Mouse (Mus musculus) heart, adult 2 months (tissue): ENCODE results near the gene Bhmt2. TPM values are rescaled to one million over a fixed set of nuclear protein-coding genes. Genes with fewer than 3 reads are reported as not detected.

Experiments used
- DNase-seq, 2 experiments: peaks; one replicate each; pipeline ENCODE4 v3.0.0; 2021
- H3K27ac ChIP-seq: fragments of 200-600 bp; 2 replicates; pipeline ENCODE4 v1.8.1; 2022
- H3K27me3 ChIP-seq: fragments of 200-500 bp; 2 replicates; pipeline ENCODE4 v1.6.1; 2012; ENCODE audit warnings: mild to moderate bottlenecking, low read length, inconsistent platforms, mixed read lengths; ENCODE audit not compliant: control insufficient read depth, insufficient read depth
- H3K36me3 ChIP-seq: fragments of 200-500 bp; 2 replicates; pipeline ENCODE4 v1.6.1; 2012; ENCODE audit warnings: low read length, inconsistent platforms; ENCODE audit not compliant: control insufficient read depth, insufficient read depth
- H3K4me1 ChIP-seq: fragments of 200-500 bp; 2 replicates; pipeline ENCODE4 v1.6.1; 2011; ENCODE audit warnings: low read length; ENCODE audit not compliant: control insufficient read depth, insufficient read depth
- H3K4me3 ChIP-seq: fragments of 200-600 bp; 2 replicates; pipeline ENCODE4 v1.8.1; 2022
- H3K79me2 ChIP-seq: fragments of 200-500 bp; replicated peaks from 2 replicates; pipeline ENCODE4 v1.6.1; 2012; ENCODE audit warnings: mild to moderate bottlenecking, inconsistent platforms, low read length, moderate library complexity, mixed read lengths; ENCODE audit not compliant: control insufficient read depth, insufficient read depth
- H3K9ac ChIP-seq: fragments of 200-500 bp; 2 replicates; pipeline ENCODE4 v1.6.1; 2012; ENCODE audit warnings: low read depth, mild to moderate bottlenecking, control low read depth, inconsistent platforms, low read length, mixed read lengths
- CTCF ChIP-seq: fragments of 200-600 bp; IDR thresholded peaks from 2 replicates; pipeline ENCODE4 v1.8.1; 2022; ENCODE audit warnings: antibody characterized with exemption, mild to moderate bottlenecking, moderate library complexity
- EP300 ChIP-seq: fragments of 200-500 bp; IDR thresholded peaks from 2 replicates; pipeline ENCODE4 v1.6.1; 2011; ENCODE audit warnings: low read depth, low read length, control low read depth; ENCODE audit not compliant: insufficient read depth
- POLR2A ChIP-seq: fragments of 200-500 bp; IDR thresholded peaks from 2 replicates; pipeline ENCODE4 v1.6.1; 2011; ENCODE audit warnings: mild to moderate bottlenecking, low read depth, low read length, control low read depth; ENCODE audit not compliant: insufficient read depth
- WGBS: fragments of 180-500 bp; shearing (Covaris S2); methylation state at CpG from one replicate; pipeline ENCODE4 v1.1.7; 2018; 5-methylcytosine and 5-hydroxymethylcytosine counted together
- intact Hi-C: fragments of 180-260 bp; cut with DNase I; formaldehyde crosslinking; loops from one replicate; pipeline ENCODE4 v1.15.1; 2025
- polyA plus RNA-seq: library from polyadenylated mRNA; depleted of rRNA; stranded (reverse); fragments of >200 nt; gene quantifications from 2 replicates; pipeline ENCODE4 v1.2.3, GENCODE M21; 2012
- total RNA-seq, 2 experiments: library from RNA; stranded (reverse); gene quantifications; 2 replicates each; pipeline ENCODE4 v1.2.3; 2021

Gene Bhmt2
- total and polyA plus RNA-seq, 3 experiments = not detected

DNA sequence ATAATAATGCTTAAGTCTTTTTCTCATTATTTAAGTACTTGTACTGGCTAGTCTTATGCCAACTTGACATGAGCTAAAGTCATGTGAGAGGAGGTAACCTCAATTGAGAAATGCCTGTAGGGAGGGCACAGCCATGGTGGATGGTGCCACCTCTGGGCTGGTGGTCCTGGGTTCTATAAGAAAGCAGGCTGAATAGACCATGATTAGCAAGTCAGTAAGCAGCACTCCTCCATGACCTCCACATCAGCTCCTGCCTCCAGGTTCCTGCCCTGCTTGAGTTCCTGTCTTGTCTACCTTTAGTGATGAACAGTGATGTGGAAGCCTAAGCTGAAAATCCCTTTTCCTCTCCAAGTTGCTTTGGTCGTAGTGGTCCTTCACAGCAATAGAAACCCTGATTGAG is 16.7 kb upstream of the Bhmt2 start:
- H3K4me1 ChIP-seq = no peaks in the 10 kb centered on the region
- no peak overlapping the region for H3K27ac ChIP-seq
- no peaks in the 10 kb centered on the region for H3K79me2 ChIP-seq
- H3K36me3 ChIP-seq = no peaks in the 10 kb centered on the region
- no peak overlapping the region for H3K4me3 ChIP-seq
- H3K27me3 ChIP-seq = no peaks in the 10 kb centered on the region
- intact Hi-C loops = no loop called here
- TF ChIP-seq POLR2A = no peak
- TF ChIP-seq EP300 = no peak
- TF ChIP-seq CTCF = no peak
- DNase-seq = no peak
- 94% methylated on average over 1 of the region's 1 CpGs for WGBS
- no peak overlapping the region for H3K9ac ChIP-seq

DNA sequence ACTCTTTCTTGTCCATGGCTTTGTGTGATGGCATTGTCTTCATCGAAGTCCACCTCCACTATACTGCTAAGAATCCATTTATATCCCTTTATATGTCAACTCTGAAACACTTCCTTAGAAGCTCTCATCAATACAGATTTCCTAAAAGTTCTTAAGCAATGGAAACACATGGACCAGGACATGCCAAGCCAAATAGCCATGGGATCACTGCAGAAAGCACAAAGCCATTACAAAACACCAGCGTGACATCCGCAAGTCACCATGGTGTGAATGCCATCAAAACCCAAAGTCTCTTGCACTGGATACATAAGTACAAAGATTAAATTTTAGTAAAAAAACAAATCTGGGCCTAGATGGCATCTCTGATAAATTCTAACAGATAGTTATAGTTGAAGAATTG is 15.5 kb upstream of the Bhmt2 start:
- Histone ChIP-seq H3K79me2 (no peaks in the 10 kb centered on the region), H3K27ac (no peak overlapping the region)

GRCm38 (mm10) chr13:93687321-93687720 is 13.2 kb upstream of the Bhmt2 start:
- TF ChIP-seq EP300 (no peak), POLR2A (no peak), CTCF (no peak)
- no peaks in the 10 kb centered on the region for H3K79me2 ChIP-seq
- intact Hi-C loops = no loop called here
- H3K4me1 ChIP-seq = no peaks in the 10 kb centered on the region
- no peaks in the 10 kb centered on the region for H3K27me3 ChIP-seq
- no peak overlapping the region for H3K9ac ChIP-seq
- H3K36me3 ChIP-seq = no peaks in the 10 kb centered on the region
- 29% methylated on average over 5 of the region's 5 CpGs for WGBS
- H3K4me3 ChIP-seq = no peak overlapping the region
- H3K27ac ChIP-seq = no peak overlapping the region
- DNase-seq = no peak

More for the DNA sequence above, 15.5 kb upstream of the Bhmt2 start:
- Histone ChIP-seq H3K4me1 (no peaks in the 10 kb centered on the region), H3K36me3 (no peaks in the 10 kb centered on the region), H3K27me3 (no peaks in the 10 kb centered on the region), H3K4me3 (no peak overlapping the region), H3K9ac (no peak overlapping the region)
- intact Hi-C loops = no loop called here
- TF ChIP-seq POLR2A (no peak), CTCF (no peak), EP300 (no peak)
- WGBS = 93% methylated on average over 3 of the region's 3 CpGs
- no peak for DNase-seq

GRCm38 (mm10) chr13:93685226-93685625 is 11.1 kb upstream of the Bhmt2 start:
- Histone ChIP-seq H3K27ac (no peak overlapping the region), H3K27me3 (no peaks in the 10 kb centered on the region), H3K4me3 (no peak overlapping the region), H3K36me3 (no peaks in the 10 kb centered on the region), H3K4me1 (no peaks in the 10 kb centered on the region), H3K79me2 (no peaks in the 10 kb centered on the region), H3K9ac (no peak overlapping the region)
- TF ChIP-seq CTCF (no peak), EP300 (no peak), POLR2A (no peak)
- no peak for DNase-seq
- WGBS = 86% methylated on average over 4 of the region's 4 CpGs
- intact Hi-C loops = no loop called here

DNA sequence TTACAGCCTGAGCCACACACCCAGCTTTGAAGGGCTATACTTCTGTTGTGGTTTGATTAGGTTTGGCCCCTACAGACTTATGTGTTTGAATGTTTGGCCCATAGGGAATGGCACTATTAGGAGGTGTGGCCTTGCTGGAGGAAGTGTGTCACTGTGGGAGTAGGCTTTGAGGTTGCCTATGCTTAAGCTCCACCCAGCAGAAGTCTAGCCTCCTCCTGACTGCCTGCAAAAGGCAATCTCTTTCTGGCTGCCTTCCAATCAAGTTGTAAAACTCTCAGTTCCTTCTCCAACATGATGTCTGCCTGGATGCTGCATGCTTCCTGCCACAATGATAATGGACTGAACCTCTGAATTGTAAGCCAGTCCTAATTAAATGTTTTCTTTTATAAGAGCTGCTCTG is 9.2 kb upstream of the Bhmt2 start:
- Histone ChIP-seq H3K4me3 (no peak overlapping the region), H3K79me2 (no peaks in the 10 kb centered on the region), H3K27me3 (no peaks in the 10 kb centered on the region), H3K4me1 (no peaks in the 10 kb centered on the region), H3K27ac (no peak overlapping the region), H3K36me3 (no peaks in the 10 kb centered on the region), H3K9ac (no peak overlapping the region)
- DNase-seq = no peak
- intact Hi-C loops = no loop called here
- TF ChIP-seq CTCF = no peak
- no peak for TF ChIP-seq POLR2A
- TF ChIP-seq EP300 = no peak

- Histone ChIP-seq H3K27ac (no peak overlapping the region), H3K9ac (no peak overlapping the region), H3K27me3 (no peaks in the 10 kb centered on the region), H3K4me3 (no peak overlapping the region), H3K36me3 (no peaks in the 10 kb centered on the region), H3K79me2 (no peaks in the 10 kb centered on the region), H3K4me1 (no peaks in the 10 kb centered on the region)
- intact Hi-C loops = no loop called here
- no peak for TF ChIP-seq EP300
- TF ChIP-seq POLR2A = no peak
- TF ChIP-seq CTCF = no peak
- 44% methylated on average over 9 of the region's 9 CpGs for WGBS
- DNase-seq = no peak
These were observed 2.8 kb upstream of the Bhmt2 start for GRCm38 (mm10) chr13:93676864-93677263.

GRCm38 (mm10) chr13:93673296-93673695 is 806 bp downstream of the Bhmt2 start:
- no peaks in the 10 kb centered on the region for H3K27me3 ChIP-seq
- H3K9ac ChIP-seq = no peak overlapping the region
- intact Hi-C loops = no loop called here
- no peaks in the 10 kb centered on the region for H3K4me1 ChIP-seq
- no peak overlapping the region for H3K27ac ChIP-seq
- DNase-seq = no peak
- H3K4me3 ChIP-seq = no peak overlapping the region
- WGBS = 82% methylated on average over 2 of the region's 2 CpGs
- no peak for TF ChIP-seq EP300
- no peak for TF ChIP-seq CTCF
- no peak for TF ChIP-seq POLR2A
- H3K36me3 ChIP-seq = no peaks in the 10 kb centered on the region
- H3K79me2 ChIP-seq = no peaks in the 10 kb centered on the region
